Mouse (Mus musculus) embryo, embryonic 10 days (tissue): ENCODE data around the gene Lpp.

Experiments
- DNase-seq: peaks from one replicate; pipeline ENCODE4 v3.0.0-alpha.2; 2015; ENCODE audit warnings: low spot score

The Lpp gene

DNA sequence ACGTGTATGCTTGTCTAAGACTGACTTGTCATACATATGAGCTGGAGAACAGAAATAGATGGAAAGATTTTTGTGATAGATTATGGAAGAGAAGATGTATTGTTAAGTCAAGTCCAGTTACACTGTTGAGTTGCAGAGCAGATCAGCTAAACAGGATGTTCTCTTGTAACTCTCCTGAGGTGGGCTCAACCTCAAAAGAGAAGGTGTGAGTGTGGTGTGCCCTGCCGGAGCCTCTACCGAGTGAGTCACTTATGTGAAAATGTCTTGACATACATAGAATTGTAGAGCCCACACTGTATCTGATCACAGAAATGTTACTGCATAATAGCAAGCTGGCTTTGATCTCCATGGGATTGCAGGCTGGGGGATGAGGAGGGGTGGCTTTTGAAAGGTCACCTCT lies 310.9 kb downstream of the Lpp start:
- DNase-seq, result no peak

DNA sequence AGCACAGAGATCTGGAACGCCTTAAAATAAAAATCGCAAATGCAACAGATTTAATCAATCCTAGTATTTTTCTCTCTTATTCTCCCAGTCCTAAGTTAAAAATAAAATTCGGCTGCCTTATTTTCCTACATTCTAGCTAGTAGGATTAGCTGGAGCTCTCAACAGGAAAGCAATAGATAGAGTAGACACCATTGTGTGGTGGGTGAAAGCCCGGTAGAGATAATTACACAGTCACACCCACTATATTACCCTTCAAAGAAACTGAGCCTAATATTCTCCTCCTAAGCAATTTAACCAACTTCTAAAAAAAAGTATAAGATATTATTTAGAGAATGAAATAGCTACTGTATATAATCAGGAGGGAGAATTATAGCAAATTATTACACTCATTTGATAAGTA lies 330.3 kb downstream of the Lpp start:
- DNase-seq, result no peak

DNA sequence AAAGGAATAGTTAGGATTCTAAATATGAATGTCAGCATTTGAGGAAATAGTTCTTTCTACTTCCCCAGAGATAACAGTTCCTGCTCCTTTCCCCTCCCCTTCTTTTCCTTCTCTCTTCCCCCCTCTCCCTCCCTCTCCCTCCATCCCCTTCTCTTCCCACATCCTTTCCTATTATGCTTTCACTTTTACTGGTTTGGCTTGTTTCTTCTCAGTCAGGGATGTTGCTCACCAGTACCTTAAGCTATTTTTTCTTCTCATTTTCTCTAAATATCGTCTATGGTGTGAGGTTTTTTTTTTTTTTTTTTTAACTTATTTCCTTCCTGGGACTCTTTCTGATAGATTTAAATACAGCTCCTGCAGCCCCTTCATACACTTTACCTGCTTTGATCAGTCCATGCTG lies 339.4 kb downstream of the Lpp start:
- no peak for DNase-seq

- DNase-seq, result no peak
Measured at GRCm38 (mm10) chr16:24733321-24733720, 340.0 kb downstream of the Lpp start.

DNA sequence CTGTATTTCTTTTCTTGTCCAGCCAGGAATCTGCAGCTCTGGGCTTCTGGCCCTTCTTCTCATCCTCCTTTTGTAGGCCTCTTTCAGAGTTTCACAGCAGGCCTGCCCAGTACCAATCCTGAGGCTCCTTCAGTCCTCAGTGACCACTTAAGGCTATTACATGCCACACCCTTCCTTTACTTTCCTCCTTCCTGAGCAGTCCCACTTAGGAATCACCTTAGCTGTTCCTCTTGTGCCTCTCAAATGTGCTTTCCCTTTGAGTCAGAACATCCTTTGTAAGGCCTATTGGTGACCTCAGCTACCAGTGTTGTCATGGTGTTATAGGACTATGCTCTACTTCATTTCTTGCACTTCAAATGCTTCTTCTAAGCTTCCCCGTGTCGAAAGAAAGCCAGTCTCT lies 342.4 kb downstream of the Lpp start:
- DNase-seq, result no peak

- DNase-seq, result no peak
Measured at GRCm38 (mm10) chr16:24737362-24738057, 344.2 kb downstream of the Lpp start.

DNA sequence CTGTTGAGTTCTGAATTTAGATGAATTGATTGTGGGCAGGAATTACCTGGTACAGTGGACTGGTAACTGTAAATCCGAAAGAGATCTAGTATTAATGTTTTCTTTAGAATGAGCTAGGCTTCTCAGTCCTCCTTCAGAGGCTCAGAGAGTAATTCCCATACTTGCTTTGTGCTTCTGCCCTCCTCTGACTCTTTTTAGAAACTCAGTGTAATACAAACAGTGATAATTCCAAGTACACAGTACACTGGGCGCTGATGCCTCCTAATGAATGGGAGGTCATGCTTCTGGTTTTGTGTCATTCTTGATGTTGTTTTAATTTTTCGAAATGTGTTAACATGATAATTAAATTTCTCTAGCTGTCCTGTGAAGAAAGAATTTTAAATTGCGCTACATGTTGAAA lies 347.4 kb downstream of the Lpp start:
- DNase-seq, result no peak

GRCm38 (mm10) chr16:24749816-24750215 lies 356.5 kb downstream of the Lpp start:
- DNase-seq, result no peak

- no peak for DNase-seq
Measured at GRCm38 (mm10) chr16:24756141-24756540, 362.8 kb downstream of the Lpp start.

- DNase-seq, result no peak
Measured at GRCm38 (mm10) chr16:24766051-24766450, 372.7 kb downstream of the Lpp start.

- DNase-seq, result no peak
Measured at GRCm38 (mm10) chr16:24766596-24766995, 373.3 kb downstream of the Lpp start.

DNA sequence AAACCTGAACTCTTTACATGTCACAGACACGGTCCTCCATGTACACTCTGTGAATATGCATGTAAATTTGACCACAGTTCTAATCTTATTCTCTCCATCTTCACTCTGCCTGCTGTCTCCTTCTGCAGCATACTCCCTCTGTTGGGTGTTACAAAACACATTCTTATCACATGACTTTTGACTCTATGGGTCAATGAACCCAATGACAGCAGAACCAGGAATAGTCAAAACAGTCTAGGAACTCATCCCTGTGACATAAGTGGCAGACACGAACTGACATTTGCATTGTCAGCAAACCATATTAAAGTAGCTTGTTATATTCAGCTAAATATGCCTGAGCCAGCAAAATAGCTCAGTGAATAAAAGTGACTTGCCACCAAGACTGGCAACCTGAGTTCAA lies 383.7 kb downstream of the Lpp start:
- DNase-seq, result no peak

DNA sequence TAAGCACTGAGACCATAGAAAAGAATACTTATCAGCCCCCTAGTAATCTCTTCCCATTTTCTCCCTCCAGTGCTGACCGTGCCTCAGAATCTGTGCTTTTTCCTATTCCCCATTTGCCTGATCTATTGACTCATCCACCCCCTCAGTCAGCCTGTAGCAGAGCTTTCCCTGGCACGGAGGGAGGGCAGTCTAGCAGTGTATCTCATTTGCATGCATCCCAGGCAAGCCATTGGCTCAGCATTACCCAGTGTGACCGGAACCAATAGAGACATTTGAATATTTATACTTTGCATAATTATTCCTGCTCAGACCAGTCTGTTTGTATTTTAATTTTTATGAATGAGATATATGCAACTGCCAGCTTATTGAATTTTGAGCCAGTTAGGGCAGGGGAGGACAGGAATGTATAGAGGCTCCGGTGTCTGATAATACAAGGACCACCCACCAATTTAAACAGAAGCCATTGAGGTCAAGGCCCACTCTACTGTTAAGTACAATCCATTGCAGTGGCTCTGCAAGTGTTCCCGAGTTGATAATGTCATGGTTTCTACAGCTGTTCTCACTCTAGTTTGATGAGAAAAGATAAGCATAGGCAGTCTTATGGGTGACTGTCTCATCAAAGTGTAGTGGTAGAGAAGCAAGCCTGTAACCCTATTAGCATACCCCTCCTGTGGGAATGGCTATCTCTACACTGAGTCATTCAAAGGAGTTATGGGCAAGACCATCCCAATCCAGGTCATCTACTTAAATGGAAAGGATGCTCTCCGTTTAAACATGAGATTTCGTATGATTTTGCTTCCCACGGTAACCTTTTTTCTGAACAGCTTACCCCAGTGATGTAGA lies 385.3 kb downstream of the Lpp start:
- no peak for DNase-seq

- no peak for DNase-seq
Measured at GRCm38 (mm10) chr16:24780545-24780944, 387.2 kb downstream of the Lpp start.

DNA sequence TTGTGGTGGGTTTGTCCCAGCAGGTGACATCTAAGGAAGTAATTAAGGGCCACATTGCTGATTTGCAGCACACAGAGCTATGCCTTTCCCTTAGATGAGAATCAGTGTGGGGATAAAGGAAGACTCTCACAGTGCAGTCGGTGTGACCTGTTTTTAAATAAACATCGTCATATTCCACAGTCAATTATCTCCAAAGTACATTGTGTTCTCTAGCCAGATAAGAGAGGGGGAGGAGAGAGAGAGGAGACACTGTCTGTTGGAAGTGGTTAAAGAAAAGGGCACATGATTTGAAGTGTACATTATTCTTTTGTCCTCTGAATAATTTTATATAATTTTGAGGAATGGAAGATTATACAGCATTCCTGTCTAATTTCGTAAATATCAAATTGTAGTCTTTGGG lies 388.6 kb downstream of the Lpp start:
- DNase-seq, result no peak

- DNase-seq, result no peak
Measured at GRCm38 (mm10) chr16:24785651-24786050, 392.3 kb downstream of the Lpp start.

DNA sequence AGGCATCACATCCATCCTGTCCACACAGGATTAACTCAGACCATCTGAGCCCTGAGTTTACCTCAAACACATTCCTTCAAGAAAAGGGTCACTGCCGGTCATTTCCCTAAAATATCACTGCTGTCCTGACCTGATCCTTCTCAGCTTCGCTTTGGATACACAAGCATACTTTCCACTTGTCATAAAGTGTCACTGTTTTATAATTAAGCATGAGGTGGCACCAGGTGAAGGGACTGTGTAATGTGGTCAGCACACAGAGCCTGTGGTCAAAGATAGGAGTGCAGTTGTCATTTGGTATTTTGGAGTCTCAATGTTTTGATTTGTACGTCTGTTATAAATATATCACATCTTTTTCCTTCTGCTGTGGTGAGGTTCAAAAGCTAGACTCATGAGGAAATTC lies 395.7 kb downstream of the Lpp start:
- DNase-seq, result no peak

- no peak for DNase-seq
Measured at GRCm38 (mm10) chr16:24791387-24791786, 398.1 kb downstream of the Lpp start.

GRCm38 (mm10) chr16:24791984-24792383 lies 398.7 kb downstream of the Lpp start:
- DNase-seq, result no peak

DNA sequence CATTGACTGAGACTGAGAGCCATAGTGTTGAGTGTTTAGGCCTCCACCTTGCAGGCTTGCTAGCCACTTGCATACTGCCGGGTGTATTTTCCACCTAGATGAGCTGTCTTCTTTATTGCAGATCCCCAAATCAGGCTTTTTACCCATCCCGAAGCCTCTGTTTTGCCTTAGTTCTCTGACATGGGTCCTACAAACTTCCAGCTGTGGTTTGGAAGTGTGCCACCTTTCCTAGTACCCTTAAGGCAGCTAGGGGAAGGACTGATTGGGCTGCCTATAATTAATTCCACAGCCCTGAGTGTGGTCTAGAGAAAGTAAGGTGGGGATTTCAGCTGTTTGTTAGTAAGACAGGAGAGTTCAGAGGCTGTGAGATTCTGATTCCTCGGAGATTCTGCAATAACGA lies 399.5 kb downstream of the Lpp start:
- DNase-seq, result no peak

DNA sequence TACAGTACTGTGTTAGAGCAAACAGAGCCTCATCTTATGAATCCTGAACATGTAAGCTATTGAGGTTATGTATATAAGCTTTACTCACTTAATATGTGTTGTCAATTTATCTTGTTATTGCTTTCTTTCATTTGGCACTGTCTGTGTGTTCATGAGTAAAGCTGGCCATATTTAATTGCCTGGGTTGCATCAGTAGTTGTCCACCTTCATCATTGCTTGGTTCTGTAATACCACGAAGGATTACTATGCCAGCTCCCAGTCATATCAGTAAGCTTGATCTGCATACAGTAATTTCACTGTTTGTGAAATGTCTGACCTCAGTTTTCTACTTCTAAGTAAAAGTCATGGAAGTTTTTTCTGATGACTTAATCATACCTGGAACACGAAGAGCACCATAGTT lies 401.4 kb downstream of the Lpp start:
- DNase-seq, result no peak

GRCm38 (mm10) chr16:24801355-24801754 lies 408.0 kb downstream of the Lpp start:
- no peak for DNase-seq

GRCm38 (mm10) chr16:24801780-24802179 lies 408.5 kb downstream of the Lpp start:
- DNase-seq, result no peak

- DNase-seq, result no peak
Measured at GRCm38 (mm10) chr16:24806093-24806492, 412.8 kb downstream of the Lpp start.
